ENCODE assay signal across 18 mouse cellular contexts in the genomic region with DNA sequence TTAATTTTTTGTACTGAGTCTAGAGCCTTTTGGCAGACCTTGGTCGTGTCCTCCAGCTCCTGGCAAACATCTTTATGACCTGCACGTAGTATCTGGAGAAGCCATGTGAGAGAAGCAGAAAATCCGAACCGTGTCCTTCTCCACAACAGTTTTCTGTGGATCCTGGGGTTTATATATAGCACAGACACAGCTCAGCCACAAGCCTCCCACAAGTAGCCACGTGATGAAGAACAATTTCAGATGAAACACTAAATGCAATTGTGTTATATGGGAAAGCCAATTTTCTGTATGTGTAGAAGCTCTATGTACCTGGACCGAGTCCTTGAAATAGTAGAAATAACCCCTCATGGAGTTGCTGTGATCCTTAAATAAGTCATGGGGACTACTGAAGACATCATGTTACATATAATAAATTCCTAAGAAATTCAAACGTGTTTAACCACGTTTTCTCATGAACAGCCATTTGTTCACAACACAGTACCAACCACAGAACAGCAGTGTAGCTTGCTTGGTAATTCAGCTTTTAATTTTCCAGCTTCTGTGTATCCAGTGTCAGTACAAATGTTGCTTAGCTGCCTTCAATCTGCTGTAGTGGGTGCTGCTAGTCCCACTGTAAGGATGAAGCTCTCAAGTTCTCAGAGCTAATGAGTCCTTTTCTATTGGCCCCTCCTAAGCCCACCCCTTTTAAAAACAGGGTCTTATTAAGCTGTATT.
DNase-seq lines count a peak whose midpoint lies in the region; ATAC-seq and TF ChIP-seq lines count a peak whose summit lies in the region.
"Had no signal": no experiment of that assay in that cellular context is flagged by ENCODE, and none has a peak within 500 bp of the region (broad histone marks: within the 10 kb centered on the region; RNA-seq: fewer than 3 reads in every experiment).

No protein-coding gene starts in this region.

- DNase-seq in frontal cortex, postnatal 14 days (ENCODE audit: low spot score in 2 of 2), result no peak
- DNase-seq in layer of hippocampus, adult 2 months (ENCODE audit: low spot score in 2 of 2), result peak in 1 of 2 experiments; percentile 32
- DNase-seq in layer of hippocampus, postnatal 36 days, result no peak
- DNase-seq in right cerebral cortex, postnatal 25 days, result peak; percentile 25
- no peak for DNase-seq in right cerebral cortex, adult 18-20 months
- no peak for DNase-seq in kidney, adult 8-10 months
- DNase-seq: adrenal gland, postnatal 36 days; cerebellum, adult 11 months; cerebellum, adult 8-10 months; cerebellum, postnatal 25 days; forebrain, postnatal 0 days; gastrocnemius, postnatal 10 days; heart, postnatal 36 days had no signal

- peak overlapping the region; percentile 84 for H3K27ac ChIP-seq in layer of hippocampus, adult 2 months
- H3K27ac ChIP-seq: embryonic facial prominence, embryonic 13.5 days; forebrain, embryonic 12.5 days; hindbrain, embryonic 15.5 days had no signal

- no peak overlapping the region for H3K4me3 ChIP-seq in layer of hippocampus, adult 2 months
- H3K4me3 ChIP-seq: embryonic facial prominence, embryonic 13.5 days; forebrain, embryonic 12.5 days; heart, embryonic 12.5 days; hindbrain, embryonic 15.5 days had no signal

- peak; percentile 91 for ATAC-seq in frontal cortex, adult (ENCODE audit: low TSS enrichment)
- ATAC-seq: forebrain, postnatal 0 days had no signal

- TF ChIP-seq CTCF in layer of hippocampus, adult 2 months (conservative IDR thresholded peaks at IDR 0.05), result no peak
